Mouse (Mus musculus) ovary, adult 18-20 months (tissue): ENCODE data around the gene Vmn2r75.
"Not testable (repeated sequence)": the region's sequence is repeated elsewhere in the genome, so short reads cannot be mapped to it uniquely, and the experiment has no call there.

Experiments
- DNase-seq: peaks from one replicate; pipeline ENCODE4 v3.0.0; 2022; ENCODE audit warnings: low spot score, mixed read lengths

Gene Vmn2r75

DNA sequence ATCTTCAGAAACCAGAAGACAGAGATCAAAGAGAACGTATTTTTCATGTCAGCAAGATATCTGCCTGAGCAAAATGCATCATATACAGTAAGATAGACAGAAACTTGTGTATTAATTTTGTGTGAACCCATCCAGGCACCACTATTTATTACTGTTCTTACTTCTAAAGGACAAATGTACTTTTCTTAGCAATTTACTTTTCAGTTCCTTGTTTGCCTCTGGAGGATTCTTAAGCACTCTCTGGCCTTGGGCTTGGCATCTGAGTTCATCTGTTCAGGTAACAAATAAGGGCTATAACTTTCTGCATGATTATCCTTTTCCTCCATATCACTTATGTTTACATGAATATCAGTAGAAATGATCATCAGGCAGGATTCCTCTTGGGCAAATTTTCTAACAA, at the start of gene Vmn2r75:
Gene Vmn2r75, minus strand, starts transcription at position 101 of the 400 bp plus-strand sequence.
- DNase-seq = not testable (repeated sequence)

DNA sequence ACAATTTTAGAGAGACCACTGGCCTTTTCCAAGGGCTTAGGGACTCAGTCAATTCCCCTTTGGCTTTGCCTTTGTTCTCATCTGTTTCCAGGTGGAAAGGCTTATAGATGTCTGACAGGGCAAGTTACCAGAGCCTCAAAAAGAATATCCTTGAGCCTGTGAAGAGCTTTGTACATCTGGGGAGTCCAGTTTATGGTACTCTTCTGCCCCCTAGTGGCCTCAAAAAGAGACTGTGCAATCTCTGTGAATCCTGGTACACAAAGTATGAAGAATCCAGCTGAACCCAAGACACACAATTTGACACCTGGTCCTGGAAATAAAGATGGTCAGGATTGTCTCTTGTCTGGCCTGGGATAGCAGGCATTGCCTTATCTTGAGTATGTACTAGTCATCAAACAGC, 39.8 kb upstream of the Vmn2r75 start:
- DNase-seq = no peak
